Mouse (Mus musculus): ENCODE data around the gene Dtd1. TPM values are rescaled to one million over a fixed set of nuclear protein-coding genes. Genes with fewer than 3 reads are reported as not detected.
"Not testable (repeated sequence)": the region's sequence is repeated elsewhere in the genome, so short reads cannot be mapped to it uniquely, and the experiment has no call there.

Dtd1 gene
- polyA plus RNA-seq (2016; fragmentation: Nextera tagmentation; extraction: Ambion mirVana) = 37.6 and 38.3 TPM in 2 replicates

GRCm38 (mm10) chr2:144599831-144600687 is at the start of gene Dtd1:
Dtd1 (plus strand) TSS chr2:144599897.
- 3% methylated on average over 50 of the region's 50 CpGs for WGBS
- DNase-seq (ENCODE audit: low spot score) = peak; percentile 86
- H3K36me3 ChIP-seq = peaks cover 8% of the 10 kb centered on the region
- H3K4me3 ChIP-seq = peak within 1 kb of the TSS; percentile 75
- peaks cover 3% of the 10 kb centered on the region; the same call in 1 of the 2 replicates for H3K4me1 ChIP-seq
- H3K9me3 ChIP-seq (replicated peaks) = no peaks in the 10 kb centered on the region
- H3K27ac ChIP-seq (replicated peaks) = peak within 1 kb of the TSS; percentile 93
- H3K27me3 ChIP-seq (ENCODE audit: low read depth, poor library complexity, severe bottlenecking) = no peaks in the 10 kb centered on the region

GRCm38 (mm10) chr2:144550529-144550928 is 49.2 kb upstream of the Dtd1 start, which contains the start of gene Rbbp9:
Rbbp9 (minus strand) TSS chr2:144550869.
- DNase-seq (ENCODE audit: low spot score) = peak; percentile 80
- H3K36me3 ChIP-seq = peaks cover 26% of the 10 kb centered on the region
- H3K27me3 ChIP-seq (ENCODE audit: low read depth, poor library complexity, severe bottlenecking) = no peaks in the 10 kb centered on the region
- peak within 1 kb of the TSS; percentile 93 for H3K27ac ChIP-seq (replicated peaks)
- under 1% methylated on average over 17 of the region's 17 CpGs for WGBS
- peak within 1 kb of the TSS; percentile 81 for H3K4me3 ChIP-seq
- H3K4me1 ChIP-seq = peaks cover 16% of the 10 kb centered on the region
- H3K9me3 ChIP-seq (replicated peaks) = no peaks in the 10 kb centered on the region

GRCm38 (mm10) chr2:144553905-144554304 is 45.8 kb upstream of the Dtd1 start:
- Histone ChIP-seq H3K4me1 (peaks cover 28% of the 10 kb centered on the region), H3K27me3 (ENCODE audit: low read depth, poor library complexity, severe bottlenecking) (no peaks in the 10 kb centered on the region), H3K4me3 (no peak overlapping the region), H3K9me3 (replicated peaks) (no peaks in the 10 kb centered on the region), H3K36me3 (peaks cover 2% of the 10 kb centered on the region; the same call in 1 of the 2 replicates), H3K27ac (replicated peaks) (no peak overlapping the region)
- no peak for DNase-seq (ENCODE audit: low spot score)
- 94% methylated on average over 3 of the region's 3 CpGs for WGBS

GRCm38 (mm10) chr2:144555286-144555819 is 44.3 kb upstream of the Dtd1 start:
- DNase-seq (ENCODE audit: low spot score) = no peak
- 3% methylated on average over 14 of the region's 14 CpGs for WGBS
- no peaks in the 10 kb centered on the region for H3K9me3 ChIP-seq (replicated peaks)
- peak overlapping the region; percentile 94 for H3K27ac ChIP-seq (replicated peaks)
- H3K27me3 ChIP-seq (ENCODE audit: low read depth, poor library complexity, severe bottlenecking) = no peaks in the 10 kb centered on the region
- H3K4me1 ChIP-seq = peaks cover 19% of the 10 kb centered on the region
- H3K36me3 ChIP-seq = peaks cover 16% of the 10 kb centered on the region
- H3K4me3 ChIP-seq = peak overlapping the region; percentile 85

- Histone ChIP-seq H3K27me3 (ENCODE audit: low read depth, poor library complexity, severe bottlenecking) (no peaks in the 10 kb centered on the region), H3K36me3 (peaks cover 21% of the 10 kb centered on the region), H3K4me1 (peaks cover 19% of the 10 kb centered on the region), H3K27ac (replicated peaks) (peak within 1 kb of the TSS; percentile 94), H3K4me3 (peak within 1 kb of the TSS; percentile 85), H3K9me3 (replicated peaks) (no peaks in the 10 kb centered on the region)
- peak; percentile 95 for DNase-seq (ENCODE audit: low spot score)
- WGBS = under 1% methylated on average over 44 of the region's 44 CpGs
Observed at GRCm38 (mm10) chr2:144555820-144556552, 43.7 kb upstream of the Dtd1 start, which contains the start of gene Sec23b. Sec23b (plus strand) TSS chr2:144556229.

- DNase-seq (ENCODE audit: low spot score) = no peak
- H3K36me3 ChIP-seq = peaks cover 67% of the 10 kb centered on the region
- H3K9me3 ChIP-seq (replicated peaks) = peaks cover 3% of the 10 kb centered on the region; the same call in 1 of the 2 replicates
- no peaks in the 10 kb centered on the region for H3K4me1 ChIP-seq
- WGBS = 83% methylated on average over 4 of the region's 4 CpGs
- H3K27me3 ChIP-seq (ENCODE audit: low read depth, poor library complexity, severe bottlenecking) = no peaks in the 10 kb centered on the region
- H3K27ac ChIP-seq (replicated peaks) = no peak overlapping the region
- no peak overlapping the region for H3K4me3 ChIP-seq
Observed at GRCm38 (mm10) chr2:144588723-144589122, 11.0 kb upstream of the Dtd1 start.

- not testable (repeated sequence) for H3K4me3 ChIP-seq; H3K27ac ChIP-seq (replicated peaks); H3K4me1 ChIP-seq; H3K9me3 ChIP-seq (replicated peaks); DNase-seq (ENCODE audit: low spot score); H3K27me3 ChIP-seq (ENCODE audit: low read depth, poor library complexity, severe bottlenecking)
- WGBS = 66% methylated on average over 8 of the region's 8 CpGs
- peaks cover 32% of the 10 kb centered on the region for H3K36me3 ChIP-seq
Observed at GRCm38 (mm10) chr2:144593036-144593435, 6.7 kb upstream of the Dtd1 start.

- peaks cover 9% of the 10 kb centered on the region for H3K4me1 ChIP-seq
- WGBS = 3% methylated on average over 31 of the region's 31 CpGs
- peak within 1 kb of the TSS; percentile 71 for H3K4me3 ChIP-seq
- H3K27ac ChIP-seq (replicated peaks) = peak within 1 kb of the TSS; percentile 80
- peaks cover 21% of the 10 kb centered on the region for H3K36me3 ChIP-seq
- no peaks in the 10 kb centered on the region for H3K9me3 ChIP-seq (replicated peaks)
- peak; percentile 79 for DNase-seq (ENCODE audit: low spot score)
- H3K27me3 ChIP-seq (ENCODE audit: low read depth, poor library complexity, severe bottlenecking) = no peaks in the 10 kb centered on the region
Observed at GRCm38 (mm10) chr2:144593951-144594651, 5.6 kb upstream of the Dtd1 start, which contains the start of gene Smim26. Smim26 (plus strand) TSS chr2:144594054.

- Histone ChIP-seq H3K4me1 (peaks cover 12% of the 10 kb centered on the region), H3K36me3 (peaks cover 8% of the 10 kb centered on the region), H3K27ac (replicated peaks) (no peak overlapping the region), H3K9me3 (replicated peaks) (no peaks in the 10 kb centered on the region), H3K27me3 (ENCODE audit: low read depth, poor library complexity, severe bottlenecking) (no peaks in the 10 kb centered on the region), H3K4me3 (no peak overlapping the region)
- 73% methylated on average over 2 of the region's 2 CpGs for WGBS
- no peak for DNase-seq (ENCODE audit: low spot score)
Observed at GRCm38 (mm10) chr2:144598006-144598405, 1.7 kb upstream of the Dtd1 start.

GRCm38 (mm10) chr2:144601576-144601975 is 1.9 kb downstream of the Dtd1 start:
- Histone ChIP-seq H3K9me3 (replicated peaks) (no peaks in the 10 kb centered on the region), H3K36me3 (no peaks in the 10 kb centered on the region), H3K27ac (replicated peaks) (no peak overlapping the region), H3K27me3 (ENCODE audit: low read depth, poor library complexity, severe bottlenecking) (no peaks in the 10 kb centered on the region), H3K4me3 (no peak overlapping the region), H3K4me1 (peaks cover 3% of the 10 kb centered on the region; the same call in 1 of the 2 replicates)
- DNase-seq (ENCODE audit: low spot score) = no peak
- WGBS = 97% methylated on average over 1 of the region's 1 CpGs

- Histone ChIP-seq H3K27me3 (ENCODE audit: low read depth, poor library complexity, severe bottlenecking) (no peaks in the 10 kb centered on the region), H3K27ac (replicated peaks) (no peak overlapping the region), H3K4me3 (no peak overlapping the region), H3K36me3 (no peaks in the 10 kb centered on the region), H3K9me3 (replicated peaks) (peaks cover 7% of the 10 kb centered on the region; the same call in 1 of the 2 replicates), H3K4me1 (no peaks in the 10 kb centered on the region)
- WGBS = 97% methylated on average over 6 of the region's 6 CpGs
- DNase-seq (ENCODE audit: low spot score) = no peak
Observed at GRCm38 (mm10) chr2:144613956-144614355, 14.3 kb downstream of the Dtd1 start.

Measured in midbrain, embryonic 10.5 days (tissue).